Mouse (Mus musculus) heart, postnatal 14 days (tissue): Measurements from ENCODE around the gene Foxa1. TPM values are rescaled to one million over a fixed set of nuclear protein-coding genes. Genes with fewer than 3 reads are reported as not detected.

Experiments used
- DNase-seq, 2 experiments: peaks; one replicate each; pipeline ENCODE4 v3.0.0; 2021 to 2022
- intact Hi-C: fragments of 180-260 bp; cut with DNase I; formaldehyde crosslinking; loops from one replicate; pipeline ENCODE4 v1.15.1; 2025
- total RNA-seq, 2 experiments: library from RNA; stranded (reverse); gene quantifications; 2 replicates each; pipeline ENCODE4 v1.2.3; 2021

Foxa1 gene
- total RNA-seq, 2 experiments from 2014 or later = 0.33 TPM; not detected in 1

GRCm38 (mm10) chr12:57542746-57543626, 3.7 kb downstream of the Foxa1 start:
- DNase-seq = no peak
- intact Hi-C loops = loop anchor here (10.0 kb wide), 1 partner anchor 1018 kb away; no protein-coding TSS in a partner anchor

- peak in 1 of 2 experiments; percentile 5 for DNase-seq
- intact Hi-C loops = loop anchor here (10.0 kb wide), 1 partner anchor 1017 kb away; no protein-coding TSS in a partner anchor
Measured at GRCm38 (mm10) chr12:57541931-57542745, 4.6 kb downstream of the Foxa1 start.

- intact Hi-C loops = loop anchor here (10.0 kb wide), 1 partner anchor 1016 kb away; no protein-coding TSS in a partner anchor
- DNase-seq = no peak
Measured at GRCm38 (mm10) chr12:57541118-57541517, 5.6 kb downstream of the Foxa1 start.

- intact Hi-C loops = loop anchor here (5.0 kb wide), 1 partner anchor 842 kb away; no protein-coding TSS in a partner anchor
Measured at GRCm38 (mm10) chr12:57539551-57539985, 7.1 kb downstream of the Foxa1 start.

GRCm38 (mm10) chr12:57538588-57539550, 7.8 kb downstream of the Foxa1 start:
- peak in 1 of 2 experiments; percentile 20 for DNase-seq

More at GRCm38 (mm10) chr12:57539551-57539985, 7.1 kb downstream of the Foxa1 start:
- peak in 1 of 2 experiments; percentile 29 for DNase-seq

GRCm38 (mm10) chr12:57537791-57538587, 8.7 kb downstream of the Foxa1 start:
- intact Hi-C loops = loop anchor here (5.0 kb wide), 1 partner anchor 841 kb away; no protein-coding TSS in a partner anchor
- no peak for DNase-seq

More at GRCm38 (mm10) chr12:57538588-57539550, 7.8 kb downstream of the Foxa1 start:
- intact Hi-C loops = loop anchor here (5.0 kb wide), 1 partner anchor 842 kb away; no protein-coding TSS in a partner anchor

GRCm38 (mm10) chr12:57536909-57537670, 9.6 kb downstream of the Foxa1 start:
- intact Hi-C loops = loop anchor here (5.0 kb wide), 1 partner anchor 840 kb away; no protein-coding TSS in a partner anchor
- DNase-seq = no peak

GRCm38 (mm10) chr12:57536056-57536908, 10.4 kb downstream of the Foxa1 start:
- intact Hi-C loops = loop anchor here (5.0 kb wide), 1 partner anchor 839 kb away; no protein-coding TSS in a partner anchor
- peak in 1 of 2 experiments; percentile 6 for DNase-seq

- intact Hi-C loops = loop anchor here (5.0 kb wide), 1 partner anchor 838 kb away; no protein-coding TSS in a partner anchor
- DNase-seq = no peak
Measured at GRCm38 (mm10) chr12:57534879-57535611, 11.7 kb downstream of the Foxa1 start.

GRCm38 (mm10) chr12:57534517-57534878, 12.2 kb downstream of the Foxa1 start:
- DNase-seq = no peak
- intact Hi-C loops = no loop called here

- no peak for DNase-seq
- intact Hi-C loops = no loop called here
Measured at GRCm38 (mm10) chr12:57530474-57530873, 16.2 kb downstream of the Foxa1 start.

- no peak for DNase-seq
- intact Hi-C loops = no loop called here
Measured at GRCm38 (mm10) chr12:57528335-57528734, 18.4 kb downstream of the Foxa1 start.

- intact Hi-C loops = no loop called here
- no peak for DNase-seq
Measured at GRCm38 (mm10) chr12:57515702-57516377, 30.9 kb downstream of the Foxa1 start.

GRCm38 (mm10) chr12:57514552-57514951, 32.2 kb downstream of the Foxa1 start:
- no peak for DNase-seq
- intact Hi-C loops = no loop called here

- no peak for DNase-seq
- intact Hi-C loops = no loop called here
Measured at GRCm38 (mm10) chr12:57511560-57511959, 35.2 kb downstream of the Foxa1 start.

GRCm38 (mm10) chr12:57511127-57511526, 35.6 kb downstream of the Foxa1 start:
- intact Hi-C loops = no loop called here
- DNase-seq = no peak
